Comparison of ENCODE assay signal across 16 mouse cellular contexts in the genomic region with DNA sequence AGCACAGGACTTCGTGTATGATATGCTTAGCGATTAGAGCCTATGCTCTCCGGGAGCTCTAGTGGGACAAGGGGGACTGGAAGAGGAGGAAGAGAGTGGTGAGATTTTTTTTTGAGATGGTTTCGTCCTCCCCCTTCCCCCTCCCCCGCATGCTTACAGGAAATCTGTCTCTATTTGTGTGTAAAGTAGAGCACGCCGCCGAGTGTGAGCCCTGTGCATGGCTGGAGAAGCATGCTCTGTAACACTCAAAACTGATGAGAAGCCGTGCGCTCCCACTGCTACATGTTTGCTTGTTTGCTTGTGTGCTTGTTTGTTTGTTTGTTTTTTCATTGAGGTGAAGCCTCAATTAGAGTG. TPM values are rescaled to one million over a fixed set of nuclear protein-coding genes. Genes with fewer than 3 reads are reported as not detected.
DNase-seq lines count a peak whose midpoint lies in the region; ATAC-seq and TF ChIP-seq lines count a peak whose summit lies in the region.
"Had no signal": no experiment of that assay in that cellular context is flagged by ENCODE, and none has a peak within 500 bp of the region (broad histone marks: within the 10 kb centered on the region; RNA-seq: fewer than 3 reads in every experiment).

No protein-coding gene starts in this region.

- WGBS in heart, adult 2 months = 48% methylated on average over 10 of the region's 10 CpGs
- 58% methylated on average over 10 of the region's 10 CpGs for WGBS in kidney, postnatal 0 days
- WGBS in kidney, embryonic 14.5 days = 69% methylated on average over 10 of the region's 10 CpGs
- WGBS in cerebellum, adult 2 months = 80% methylated on average over 10 of the region's 10 CpGs
- 56% methylated on average over 10 of the region's 10 CpGs for WGBS in lung, postnatal 0 days

- no peak overlapping the region for H3K27ac ChIP-seq in heart, adult 2 months
- 0 out of 2 replicates have a peak overlapping the region, but pooled peaks have one; percentile 5 for H3K27ac ChIP-seq in kidney, postnatal 0 days
- no peak overlapping the region for H3K27ac ChIP-seq in kidney, embryonic 14.5 days (ENCODE audit: low read depth, low read length)
- peak overlapping the region; percentile 17; the same call in 1 of the 2 replicates for H3K27ac ChIP-seq in brown adipose tissue, adult 24 weeks (replicated peaks; ENCODE audit: low read depth, low read length)
- H3K27ac ChIP-seq in cerebellum, adult 2 months (ENCODE audit: insufficient read depth, low read length) = no peak overlapping the region
- H3K27ac ChIP-seq in lung, postnatal 0 days (ENCODE audit: low read length) = no peak overlapping the region

- TF ChIP-seq EP300 in heart, adult 2 months (IDR thresholded peaks at IDR 0.05; ENCODE audit: insufficient read depth, low read depth, low read length) = no peak
- no peak for TF ChIP-seq EP300 in lung, postnatal 0 days (IDR thresholded peaks at IDR 0.05)

- no peaks in the 10 kb centered on the region for H3K9me3 ChIP-seq in kidney, postnatal 0 days (replicated peaks; ENCODE audit: low read length)
- no peaks in the 10 kb centered on the region for H3K9me3 ChIP-seq in kidney, embryonic 14.5 days (ENCODE audit: control insufficient read depth, low read length)
- H3K9me3 ChIP-seq in lung, postnatal 0 days (ENCODE audit: low read length) = no peaks in the 10 kb centered on the region
- H3K9me3 ChIP-seq: heart, embryonic 13.5 days had no signal

- ATAC-seq in kidney, postnatal 0 days (replicated peaks; ENCODE audit: low FRiP score, low read depth) = no peak
- ATAC-seq in kidney, embryonic 14.5 days (ENCODE audit: low FRiP score, low TSS enrichment) = no peak
- ATAC-seq in lung, postnatal 0 days = no peak
- ATAC-seq: forebrain, embryonic 16.5 days; midbrain, embryonic 16.5 days had no signal

- H3K4me1 ChIP-seq in heart, adult 2 months (ENCODE audit: control insufficient read depth, insufficient read depth, low read length) = peaks cover 7% of the 10 kb centered on the region
- no peaks in the 10 kb centered on the region for H3K4me1 ChIP-seq in kidney, postnatal 0 days (replicated peaks; ENCODE audit: insufficient read depth, low read length)
- H3K4me1 ChIP-seq in kidney, embryonic 14.5 days (ENCODE audit: control insufficient read depth, insufficient read depth, low read length) = no peaks in the 10 kb centered on the region
- 0 out of 2 replicates have a peak, but pooled peaks cover 4% of the 10 kb centered on the region for H3K4me1 ChIP-seq in brown adipose tissue, adult 24 weeks (ENCODE audit: control insufficient read depth, insufficient read depth, insufficient read length, low read length)
- no peaks in the 10 kb centered on the region for H3K4me1 ChIP-seq in cerebellum, adult 2 months (ENCODE audit: control insufficient read depth, insufficient read depth, low read length)
- H3K4me1 ChIP-seq in lung, postnatal 0 days (ENCODE audit: insufficient read depth, low read depth, low read length) = 0 out of 2 replicates have a peak, but pooled peaks cover 6% of the 10 kb centered on the region

- H3K36me3 ChIP-seq in heart, adult 2 months (ENCODE audit: control insufficient read depth, insufficient read depth, low read length) = peaks cover 3% of the 10 kb centered on the region; the same call in 1 of the 2 replicates
- no peaks in the 10 kb centered on the region for H3K36me3 ChIP-seq in kidney, postnatal 0 days (ENCODE audit: insufficient read depth, low read length)
- no peaks in the 10 kb centered on the region for H3K36me3 ChIP-seq in kidney, embryonic 14.5 days (ENCODE audit: control insufficient read depth, insufficient read depth, low read length)
- H3K36me3 ChIP-seq in lung, postnatal 0 days (ENCODE audit: insufficient read depth, low read length) = no peaks in the 10 kb centered on the region
- H3K36me3 ChIP-seq: heart, embryonic 13.5 days had no signal

- TF ChIP-seq CTCF in heart, adult 2 months (IDR thresholded peaks at IDR 0.05) = no peak
- no peak for TF ChIP-seq CTCF in kidney, postnatal 0 days (IDR thresholded peaks at IDR 0.05; ENCODE audit: low read depth)
- TF ChIP-seq CTCF in cerebellum, adult 2 months (IDR thresholded peaks at IDR 0.05; ENCODE audit: borderline replicate concordance, insufficient read depth, low read depth, low read length) = no peak
- no peak for TF ChIP-seq CTCF in lung, postnatal 0 days (IDR thresholded peaks at IDR 0.05)

- TF ChIP-seq POLR2A in heart, adult 2 months (IDR thresholded peaks at IDR 0.05; ENCODE audit: insufficient read depth, low read depth, low read length) = no peak
- TF ChIP-seq POLR2A in cerebellum, adult 2 months (IDR thresholded peaks at IDR 0.05; ENCODE audit: borderline replicate concordance, insufficient read depth, low read length) = no peak

- no peak for DNase-seq in heart, adult 2 months
- DNase-seq in heart, postnatal 25 days (ENCODE audit: low spot score) = no peak
- DNase-seq in kidney, postnatal 0 days (ENCODE audit: low spot score) = no peak
- DNase-seq in CD4-positive helper T cell, adult 2 months (ENCODE audit: low read depth, low spot score) = peak; percentile 60
- DNase-seq in cerebellum, adult 2 months = no peak
- no peak for DNase-seq in lung, postnatal 0 days (ENCODE audit: low spot score)
- DNase-seq: adrenal gland, adult 8-10 months; cerebellum, postnatal 10 days; gastrocnemius, postnatal 25 days; kidney, postnatal 10 days had no signal

- intact Hi-C loops in heart, adult 2 months (cut with DNase I) = loop anchor here (2.0 kb wide), 1 partner anchor 19 kb away; no protein-coding TSS in a partner anchor
- intact Hi-C loops in heart, postnatal 25 days (cut with DNase I) = no loop called here

- H3K27me3 ChIP-seq in heart, adult 2 months (ENCODE audit: control insufficient read depth, insufficient read depth, low read length) = no peaks in the 10 kb centered on the region
- H3K27me3 ChIP-seq in kidney, postnatal 0 days (ENCODE audit: insufficient read depth, low read length) = no peaks in the 10 kb centered on the region
- H3K27me3 ChIP-seq in kidney, embryonic 14.5 days (ENCODE audit: control insufficient read depth, insufficient read depth, low read length) = no peaks in the 10 kb centered on the region
- H3K27me3 ChIP-seq in cerebellum, adult 2 months (ENCODE audit: control insufficient read depth, insufficient read depth, low read length) = no peaks in the 10 kb centered on the region
- H3K27me3 ChIP-seq in lung, postnatal 0 days (replicated peaks; ENCODE audit: insufficient read depth, low read length) = no peaks in the 10 kb centered on the region
- H3K27me3 ChIP-seq: heart, embryonic 13.5 days had no signal

- peak overlapping the region; percentile 16; the same call in 1 of the 2 replicates for H3K4me3 ChIP-seq in heart, adult 2 months
- H3K4me3 ChIP-seq in kidney, postnatal 0 days (replicated peaks; ENCODE audit: low read depth, low read length) = no peak overlapping the region
- no peak overlapping the region for H3K4me3 ChIP-seq in kidney, embryonic 14.5 days (ENCODE audit: low read length)
- H3K4me3 ChIP-seq in brown adipose tissue, adult 24 weeks (ENCODE audit: insufficient read depth, low read depth, low read length) = peak overlapping the region; percentile 52
- no peak overlapping the region for H3K4me3 ChIP-seq in cerebellum, adult 2 months (replicated peaks; ENCODE audit: insufficient read depth, low read depth, low read length)
- H3K4me3 ChIP-seq in lung, postnatal 0 days (ENCODE audit: low read depth, low read length) = no peak overlapping the region
- H3K4me3 ChIP-seq: heart, embryonic 13.5 days had no signal

- H3K79me2 ChIP-seq in heart, adult 2 months (replicated peaks; ENCODE audit: control insufficient read depth, insufficient read depth, low read length) = no peaks in the 10 kb centered on the region

- H3K9ac ChIP-seq in heart, adult 2 months (ENCODE audit: low read depth, low read length) = no peak overlapping the region
- H3K9ac ChIP-seq in kidney, postnatal 0 days (ENCODE audit: low read depth, low read length) = no peak overlapping the region
- no peak overlapping the region for H3K9ac ChIP-seq in kidney, embryonic 14.5 days (ENCODE audit: low read depth, low read length)
- H3K9ac ChIP-seq in lung, postnatal 0 days (replicated peaks; ENCODE audit: low read depth) = no peak overlapping the region
- H3K9ac ChIP-seq: heart, embryonic 13.5 days; lung, embryonic 14.5 days had no signal

- no peak overlapping the region for H3K4me2 ChIP-seq in kidney, postnatal 0 days (ENCODE audit: low read length)
- no peak overlapping the region for H3K4me2 ChIP-seq in kidney, embryonic 14.5 days (replicated peaks; ENCODE audit: low read depth, low read length)
- no peak overlapping the region for H3K4me2 ChIP-seq in lung, postnatal 0 days (replicated peaks; ENCODE audit: low read depth, low read length)
- H3K4me2 ChIP-seq: heart, embryonic 13.5 days; lung, embryonic 14.5 days had no signal

RNA-seq across cellular contexts. Expression of a gene that starts 25.1 kb away (rescaled TPM):
- 1 to 10 TPM; 3.9 to 4.2 TPM for total RNA-seq in heart, adult 2 months (2021)
- polyA plus RNA-seq in heart, adult 2 months (2012; rRNA removed) = 2.4 and 4.7 TPM in 2 replicates
- 1 to 10 TPM; 6.9 to 7.9 TPM for total RNA-seq in heart, postnatal 25 days (2021)
- 5.9 and 6.7 TPM in 2 replicates for polyA plus RNA-seq in kidney, postnatal 0 days (2015; fragmentation: Nextera tagmentation; extraction: Ambion mirVana)
- polyA plus RNA-seq in kidney, embryonic 14.5 days (2014; fragmentation: Nextera tagmentation; extraction: Ambion mirVana) = 9.7 and 13.3 TPM in 2 replicates
- polyA plus RNA-seq in brown adipose tissue, adult 24 weeks (2012; ENCODE audit: insufficient read depth, insufficient read length, missing spikeins) = 0.21 and 1.2 TPM in 2 replicates
- 4.6 and 4.7 TPM in 2 replicates for polyA plus RNA-seq in cerebellum, adult 2 months (2012; rRNA removed)
- 8.7 and 8.8 TPM in 2 replicates for polyA plus RNA-seq in lung, postnatal 0 days (2015; fragmentation: Nextera tagmentation; extraction: Ambion mirVana)

Comparison
In these comparisons a context has a peak if more than half of its experiments do, and no peak if none do; other contexts are left out.
1. H3K27ac ChIP-seq: peak in kidney, postnatal 0 days (single experiment) and brown adipose tissue, adult 24 weeks (single experiment); none in heart, adult 2 months (single experiment), kidney, embryonic 14.5 days (single experiment), cerebellum, adult 2 months (single experiment) and lung, postnatal 0 days (single experiment).
2. H3K4me3 ChIP-seq: peak in heart, adult 2 months (single experiment) and brown adipose tissue, adult 24 weeks (single experiment); none in kidney, postnatal 0 days (single experiment), kidney, embryonic 14.5 days (single experiment), cerebellum, adult 2 months (single experiment) and lung, postnatal 0 days (single experiment).